Mouse (Mus musculus) testis, postnatal 10 days (tissue): ENCODE measurements at regions not wholly inside any gene's neighbourhood (a gene's known extent, or its start where the extent isn't known, plus 50 kb on each side); places are given as distances from the start of the nearest gene placed in this dataset.

Experiments
- DNase-seq: peaks from one replicate; pipeline ENCODE4 v3.0.0; 2021; ENCODE audit warnings: low spot score

DNA sequence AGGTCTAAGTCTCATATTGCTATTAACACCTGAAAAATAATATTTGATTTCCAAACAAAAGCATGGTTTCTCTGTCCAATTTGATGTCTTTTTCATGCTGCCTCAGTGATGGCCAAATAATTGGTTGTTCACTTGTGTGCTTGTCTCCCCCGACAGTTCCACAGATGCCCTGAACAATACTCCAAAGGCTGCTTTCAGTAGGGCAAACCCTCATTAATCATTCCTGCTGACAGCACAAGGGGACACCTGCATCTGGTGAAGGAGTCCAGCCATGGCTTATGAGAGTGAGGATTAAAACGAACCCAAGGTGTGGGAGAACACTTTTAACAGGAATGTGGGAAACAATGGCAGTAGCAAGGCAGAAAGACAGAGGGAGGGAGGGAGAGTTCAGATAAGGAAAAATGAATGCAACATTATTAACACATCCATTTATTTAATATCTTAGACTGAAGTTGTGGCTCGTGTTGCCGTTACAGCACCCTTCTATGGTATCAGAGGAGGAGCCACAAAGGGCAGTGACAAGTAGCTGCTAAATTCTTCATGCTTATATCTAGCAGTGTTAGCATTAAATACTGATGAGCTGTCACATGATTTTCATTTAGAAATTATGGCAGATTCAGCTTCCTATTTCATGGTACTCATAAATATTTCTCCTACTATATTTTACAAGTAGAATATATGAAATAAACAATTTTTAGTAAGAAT, 501.8 kb upstream of the Mms22l start:
- DNase-seq: no peak

DNA sequence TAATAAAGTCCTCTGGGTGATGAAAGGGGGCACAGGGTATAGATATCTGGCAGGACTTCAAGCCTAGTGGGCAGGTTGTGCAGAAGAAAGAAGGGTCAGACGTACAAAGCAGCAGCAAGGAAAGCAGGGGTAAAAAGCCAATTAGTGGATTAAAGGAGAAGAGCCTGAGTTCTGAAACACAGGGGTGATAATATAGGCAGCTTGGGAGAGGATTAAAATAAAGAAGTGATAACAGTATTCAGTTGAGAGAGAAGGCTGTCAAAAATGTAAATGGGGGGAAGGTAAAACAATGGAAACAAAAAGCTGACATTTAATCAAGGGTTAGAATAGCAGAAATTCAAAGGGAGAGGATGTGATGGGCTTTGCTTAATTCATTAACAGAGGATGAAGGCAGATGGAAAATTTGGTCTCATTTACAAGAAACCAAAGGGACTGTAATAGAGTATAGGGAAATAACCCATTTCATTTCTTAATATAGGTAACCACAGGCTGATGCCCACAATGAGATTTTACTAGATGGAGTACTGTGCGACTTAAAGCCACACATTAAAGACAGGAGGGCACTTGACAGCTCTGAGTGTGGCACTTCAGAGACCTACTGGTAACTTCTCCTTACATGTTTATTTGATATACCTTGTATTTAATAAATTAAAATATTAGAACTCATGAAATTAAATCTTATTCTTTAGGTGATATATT, 489.8 kb upstream of the Mms22l start:
- DNase-seq: no peak

DNA sequence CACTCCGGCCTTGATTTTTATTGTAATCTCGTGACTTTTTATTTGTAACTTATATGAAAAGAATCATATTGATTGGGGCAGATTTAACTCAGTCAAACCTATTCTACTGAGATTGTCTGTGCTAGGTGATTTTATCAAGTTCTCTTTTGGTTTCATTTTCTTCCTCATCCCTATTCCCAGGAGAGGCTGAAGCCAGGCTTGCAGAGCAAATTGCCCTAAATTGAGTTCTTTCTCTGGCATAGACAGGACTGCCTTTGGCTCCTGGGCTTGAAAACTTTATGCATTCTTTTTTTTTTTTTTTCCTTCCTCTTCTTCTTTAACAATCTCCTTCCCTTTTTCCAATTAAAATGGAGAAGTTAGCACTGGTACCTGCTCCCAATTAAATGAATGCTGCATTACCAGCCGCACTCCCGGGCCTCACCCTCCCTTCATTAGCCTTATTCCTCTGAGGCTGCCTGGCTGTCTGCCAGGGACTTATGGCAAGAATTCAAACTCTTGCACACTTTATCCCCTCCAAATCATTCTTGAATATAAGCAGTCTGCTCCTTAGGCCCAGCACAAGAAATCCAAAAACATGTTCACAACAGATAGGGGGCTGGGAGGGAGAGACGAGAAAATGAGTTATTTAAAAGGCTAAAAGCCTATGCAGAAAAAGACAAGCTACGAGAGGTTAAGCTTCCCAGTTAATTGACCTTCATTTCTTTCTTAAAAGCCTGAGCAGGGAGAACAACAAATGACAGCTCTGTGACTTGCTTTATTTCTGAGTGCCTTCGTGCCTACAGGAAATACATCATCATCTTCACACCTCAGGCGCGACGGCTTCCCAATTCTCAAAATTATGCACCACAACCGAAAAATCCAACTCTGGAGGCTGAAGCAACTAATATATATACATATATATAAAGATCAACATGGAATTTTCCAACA, 476.8 kb upstream of the Mms22l start:
- DNase-seq: peak; percentile 53
